Mouse (Mus musculus): ENCODE data around the gene 4930442H23Rik.

GRCm38 (mm10) chr10:81216260-81216659 lies 32.6 kb upstream of the 4930442H23Rik start:
- TF ChIP-seq CTCF (IDR thresholded peaks at IDR 0.05; ENCODE audit: extremely low read depth, insufficient read length, insufficient replicate concordance, low read depth, low read length) (no peak), POLR2A (IDR thresholded peaks at IDR 0.05; ENCODE audit: low read depth, low read length) (no peak)
